Mouse (Mus musculus): ENCODE data around the gene Spen. TPM values are rescaled to one million over a fixed set of nuclear protein-coding genes. Genes with fewer than 3 reads are reported as not detected.
"Not testable (repeated sequence)": the region's sequence is repeated elsewhere in the genome, so short reads cannot be mapped to it uniquely, and the experiment has no call there.

Spen gene
- total and polyA plus RNA-seq, 2 experiments from 2014 or later: 13.6 to 20.0 TPM

DNA sequence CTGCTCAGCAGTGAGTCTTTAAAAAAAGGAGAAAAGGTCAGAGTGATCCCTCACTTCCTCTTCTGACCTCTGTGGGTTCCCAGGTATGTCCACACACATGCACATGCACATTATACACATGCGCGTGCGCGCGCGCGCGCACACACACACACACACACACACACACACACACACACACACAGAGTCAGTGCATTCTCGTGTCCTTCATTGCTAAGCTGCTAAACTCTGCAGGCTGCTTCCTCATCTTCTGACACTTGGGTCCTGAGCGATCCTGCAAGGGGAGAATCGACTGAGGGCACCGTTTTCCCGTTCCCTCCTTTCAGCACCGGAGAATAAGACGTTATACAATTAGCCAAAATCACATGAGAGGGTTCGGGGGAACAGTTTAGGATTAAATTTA is 20.3 kb upstream of the Spen start:
- DNase-seq (ENCODE audit: low spot score) (peak; percentile 40), ATAC-seq (ENCODE audit: low FRiP score) (no peak)
- Histone ChIP-seq H3K27ac (ENCODE audit: low read depth, low read length) (peak overlapping the region; percentile 93), H3K9me3 (ENCODE audit: low read length) (no peaks in the 10 kb centered on the region), H3K9ac (replicated peaks; ENCODE audit: low read length, poor library complexity, severe bottlenecking) (peak overlapping the region; percentile 42), H3K4me3 (ENCODE audit: low read depth, low read length) (peak overlapping the region; percentile 35), H3K27me3 (ENCODE audit: insufficient read depth, low read length) (no peaks in the 10 kb centered on the region), H3K4me2 (ENCODE audit: low read depth, low read length, poor library complexity, severe bottlenecking) (peak overlapping the region; percentile 71), H3K4me1 (ENCODE audit: insufficient read depth, low read length) (no peaks in the 10 kb centered on the region), H3K36me3 (ENCODE audit: insufficient read depth, low read length) (no peaks in the 10 kb centered on the region)
- no peak for TF ChIP-seq CTCF (IDR thresholded peaks at IDR 0.05)
- 18% methylated on average over 16 of the region's 16 CpGs for WGBS

DNA sequence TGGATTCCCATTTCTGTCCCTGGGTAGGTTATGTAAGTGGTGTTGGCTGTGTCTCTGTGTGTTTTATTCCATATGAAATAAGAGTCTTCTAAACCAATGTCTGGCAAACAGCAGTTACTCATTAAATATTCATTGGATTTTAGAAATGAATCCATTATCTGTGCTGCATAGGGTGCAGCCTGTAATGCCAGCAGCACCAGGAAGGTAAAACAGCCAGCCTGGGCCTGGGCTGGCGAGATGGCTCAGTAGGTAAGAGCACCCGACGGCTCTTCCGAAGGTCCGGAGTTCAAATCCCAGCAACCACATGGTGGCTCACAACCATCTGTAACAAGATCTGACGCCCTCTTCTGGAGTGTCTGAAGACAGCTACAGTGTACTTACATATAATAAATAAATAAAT is 17.8 kb upstream of the Spen start:
- not testable (repeated sequence) for ATAC-seq (ENCODE audit: low FRiP score); H3K27me3 ChIP-seq (ENCODE audit: insufficient read depth, low read length); H3K36me3 ChIP-seq (ENCODE audit: insufficient read depth, low read length); H3K9me3 ChIP-seq (ENCODE audit: low read length); DNase-seq (ENCODE audit: low spot score); H3K27ac ChIP-seq (ENCODE audit: low read depth, low read length); H3K4me3 ChIP-seq (ENCODE audit: low read depth, low read length); H3K9ac ChIP-seq (replicated peaks; ENCODE audit: low read length, poor library complexity, severe bottlenecking); H3K4me1 ChIP-seq (ENCODE audit: insufficient read depth, low read length); H3K4me2 ChIP-seq (ENCODE audit: low read depth, low read length, poor library complexity, severe bottlenecking)
- WGBS: 73% methylated on average over 5 of the region's 6 CpGs

DNA sequence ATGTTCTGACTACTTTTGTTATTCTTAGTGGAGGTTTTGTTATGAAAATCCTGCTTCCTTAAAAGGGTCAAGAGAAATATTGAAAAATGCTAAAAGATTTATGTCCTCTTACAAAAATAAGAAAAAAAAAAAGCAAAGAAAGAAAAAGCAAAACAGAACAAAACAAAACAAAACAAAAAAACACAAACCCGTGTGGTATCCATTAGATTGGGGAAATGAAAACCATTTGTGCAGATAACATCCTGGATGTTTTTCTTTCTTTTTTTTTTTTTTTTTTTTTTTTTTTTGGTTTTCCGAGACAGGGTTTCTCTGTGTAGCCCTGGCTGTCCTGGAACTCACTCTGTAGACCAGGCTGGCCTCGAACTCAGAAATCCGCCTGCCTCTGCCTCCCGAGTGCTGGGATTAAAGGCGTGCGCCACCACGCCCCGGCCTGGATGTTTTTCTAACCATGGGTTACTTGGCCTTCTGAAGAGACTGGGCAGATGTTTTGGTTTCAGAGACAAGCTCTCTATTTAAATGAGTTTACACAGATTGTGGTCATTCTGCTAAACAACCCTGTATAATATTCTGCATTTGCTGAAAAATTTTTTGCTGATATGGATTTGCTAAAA is 16.0 kb upstream of the Spen start:
- not testable (repeated sequence) for ATAC-seq (ENCODE audit: low FRiP score); DNase-seq (ENCODE audit: low spot score); H3K27me3 ChIP-seq (ENCODE audit: insufficient read depth, low read length); H3K9me3 ChIP-seq (ENCODE audit: low read length); H3K36me3 ChIP-seq (ENCODE audit: insufficient read depth, low read length); H3K4me1 ChIP-seq (ENCODE audit: insufficient read depth, low read length); H3K4me3 ChIP-seq (ENCODE audit: low read depth, low read length); H3K4me2 ChIP-seq (ENCODE audit: low read depth, low read length, poor library complexity, severe bottlenecking); H3K27ac ChIP-seq (ENCODE audit: low read depth, low read length); H3K9ac ChIP-seq (replicated peaks; ENCODE audit: low read length, poor library complexity, severe bottlenecking)
- 96% methylated on average over 7 of the region's 9 CpGs for WGBS

DNA sequence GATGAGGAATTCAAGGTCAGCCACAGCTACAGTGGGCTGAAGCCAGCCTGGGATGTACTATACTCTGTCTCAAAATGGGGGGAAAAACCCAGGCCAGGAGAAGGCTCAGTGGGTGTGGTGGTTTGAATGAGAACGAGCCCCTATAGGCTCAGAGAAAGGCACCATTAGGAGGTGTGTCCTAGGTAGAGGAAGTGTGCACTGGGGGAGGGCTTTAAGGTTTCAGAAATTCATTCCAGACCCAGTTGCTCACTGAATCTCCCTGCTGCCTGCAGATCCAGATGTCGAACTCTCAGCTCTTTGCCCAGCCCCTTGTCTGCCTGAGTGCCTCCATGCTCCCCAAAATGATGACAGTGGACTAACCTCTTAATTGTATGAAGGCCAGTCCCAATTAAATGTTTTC is 14.1 kb upstream of the Spen start:
- no peaks in the 10 kb centered on the region for H3K36me3 ChIP-seq (ENCODE audit: insufficient read depth, low read length)
- H3K4me3 ChIP-seq (ENCODE audit: low read depth, low read length): no peak overlapping the region
- no peak for ATAC-seq (ENCODE audit: low FRiP score)
- no peaks in the 10 kb centered on the region for H3K4me1 ChIP-seq (ENCODE audit: insufficient read depth, low read length)
- 48% methylated on average over 2 of the region's 2 CpGs for WGBS
- H3K9ac ChIP-seq (replicated peaks; ENCODE audit: low read length, poor library complexity, severe bottlenecking): no peak overlapping the region
- DNase-seq (ENCODE audit: low spot score): no peak
- H3K9me3 ChIP-seq (ENCODE audit: low read length): no peaks in the 10 kb centered on the region
- no peak for TF ChIP-seq CTCF (IDR thresholded peaks at IDR 0.05)
- H3K27ac ChIP-seq (ENCODE audit: low read depth, low read length): no peak overlapping the region
- no peak overlapping the region for H3K4me2 ChIP-seq (ENCODE audit: low read depth, low read length, poor library complexity, severe bottlenecking)
- H3K27me3 ChIP-seq (ENCODE audit: insufficient read depth, low read length): no peaks in the 10 kb centered on the region

DNA sequence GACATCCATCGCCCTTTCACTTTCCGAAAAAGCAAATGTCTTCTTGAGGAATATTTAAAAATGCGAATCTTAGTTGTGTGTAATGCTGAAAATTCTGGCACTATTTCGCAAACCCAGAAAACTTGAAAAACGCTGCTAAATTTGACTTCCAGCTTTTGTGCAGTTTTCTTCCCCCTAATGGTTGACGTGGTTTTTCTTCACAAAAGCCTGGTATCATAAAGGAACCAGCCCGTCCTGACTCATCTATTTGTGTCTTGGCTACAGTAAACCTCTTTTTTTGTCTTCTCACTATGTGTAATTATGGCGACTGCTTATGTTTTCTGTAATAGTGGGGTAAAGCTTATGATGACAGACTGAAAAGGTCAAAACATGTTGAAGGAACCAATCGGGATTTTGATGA is 8.9 kb upstream of the Spen start:
- no peak for TF ChIP-seq CTCF (IDR thresholded peaks at IDR 0.05)
- H3K4me2 ChIP-seq (ENCODE audit: low read depth, low read length, poor library complexity, severe bottlenecking): peak overlapping the region; percentile 52
- no peak for ATAC-seq (ENCODE audit: low FRiP score)
- peak; percentile 21 for DNase-seq (ENCODE audit: low spot score)
- H3K36me3 ChIP-seq (ENCODE audit: insufficient read depth, low read length): no peaks in the 10 kb centered on the region
- H3K27ac ChIP-seq (ENCODE audit: low read depth, low read length): peak overlapping the region; percentile 98
- H3K9me3 ChIP-seq (ENCODE audit: low read length): no peaks in the 10 kb centered on the region
- no peaks in the 10 kb centered on the region for H3K27me3 ChIP-seq (ENCODE audit: insufficient read depth, low read length)
- peak overlapping the region; percentile 77 for H3K9ac ChIP-seq (replicated peaks; ENCODE audit: low read length, poor library complexity, severe bottlenecking)
- WGBS: 16% methylated on average over 9 of the region's 9 CpGs
- H3K4me3 ChIP-seq (ENCODE audit: low read depth, low read length): peak overlapping the region; percentile 48
- no peaks in the 10 kb centered on the region for H3K4me1 ChIP-seq (ENCODE audit: insufficient read depth, low read length)

DNA sequence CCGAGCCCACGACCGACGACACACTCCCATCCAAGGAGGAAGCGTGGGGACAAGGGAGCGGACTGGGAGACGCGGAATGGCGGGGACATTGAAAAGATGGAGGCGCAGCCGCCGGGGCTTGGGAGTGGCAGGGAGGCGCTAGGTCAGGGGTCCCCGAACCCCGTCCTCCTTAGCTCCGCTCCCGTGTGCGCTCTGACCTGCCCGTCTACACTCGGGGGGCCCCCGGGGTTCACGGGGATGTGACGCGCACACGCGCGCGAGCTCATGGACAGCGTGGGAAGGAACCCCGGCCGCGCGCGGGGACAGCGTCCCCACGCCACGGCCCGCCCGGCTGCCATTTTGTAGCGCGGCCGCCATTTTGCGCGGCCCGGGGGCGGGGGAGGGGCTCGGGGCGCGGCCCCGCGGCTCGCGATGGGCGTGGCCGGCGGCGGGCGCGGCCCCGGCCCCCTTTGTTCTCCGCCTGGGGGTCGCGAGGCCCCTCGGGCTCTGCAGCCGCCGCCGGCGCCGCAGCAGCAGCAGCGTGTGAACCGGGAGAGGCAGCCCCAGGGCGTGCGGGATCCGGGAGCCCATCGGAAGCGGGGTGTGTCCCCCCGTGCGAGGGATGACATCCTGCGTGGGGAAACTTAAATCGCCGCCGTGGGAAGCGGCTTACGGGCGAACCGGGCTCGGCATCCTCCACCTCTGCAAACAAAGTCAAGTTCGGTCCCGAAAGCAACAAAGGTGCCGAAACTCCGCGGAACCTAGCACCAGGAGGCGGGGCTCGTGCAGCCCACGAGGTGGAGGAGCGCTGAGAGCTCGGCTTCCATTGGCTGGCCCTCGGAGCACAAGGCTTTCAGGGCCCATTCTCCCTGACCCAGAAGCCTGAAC is 8.2 kb upstream of the Spen start:
- H3K4me2 ChIP-seq (ENCODE audit: low read depth, low read length, poor library complexity, severe bottlenecking): peak overlapping the region; percentile 52
- H3K9ac ChIP-seq (replicated peaks; ENCODE audit: low read length, poor library complexity, severe bottlenecking): peak overlapping the region; percentile 77
- H3K9me3 ChIP-seq (ENCODE audit: low read length): no peaks in the 10 kb centered on the region
- TF ChIP-seq CTCF (IDR thresholded peaks at IDR 0.05): no peak
- no peaks in the 10 kb centered on the region for H3K4me1 ChIP-seq (ENCODE audit: insufficient read depth, low read length)
- no peaks in the 10 kb centered on the region for H3K27me3 ChIP-seq (ENCODE audit: insufficient read depth, low read length)
- H3K27ac ChIP-seq (ENCODE audit: low read depth, low read length): peak overlapping the region; percentile 98
- DNase-seq (ENCODE audit: low spot score) (peak; percentile 94), ATAC-seq (ENCODE audit: low FRiP score) (peak; percentile 88)
- no peaks in the 10 kb centered on the region for H3K36me3 ChIP-seq (ENCODE audit: insufficient read depth, low read length)
- H3K4me3 ChIP-seq (ENCODE audit: low read depth, low read length): peak overlapping the region; percentile 48
- WGBS: under 1% methylated on average over 78 of the region's 98 CpGs

Measured in midbrain, postnatal 0 days (tissue).